Mouse (Mus musculus) bone marrow, adult 2 months (tissue): ENCODE data around the gene Amigo1.

Experiments
- CTCF ChIP-seq: fragments of 200-500 bp; IDR thresholded peaks from 2 replicates; pipeline ENCODE4 v1.5.1; 2011; ENCODE audit warnings: low read length, control low read depth; ENCODE audit not compliant: control insufficient read depth, insufficient read depth
- POLR2A ChIP-seq: fragments of 200-500 bp; IDR thresholded peaks from 2 replicates; pipeline ENCODE4 v1.6.1; 2011; ENCODE audit warnings: low read depth, mild to moderate bottlenecking, control low read depth, low read length, borderline replicate concordance; ENCODE audit not compliant: control insufficient read depth

- TF ChIP-seq POLR2A (no peak), CTCF (no peak)
These were observed 23.4 kb downstream of the Amigo1 start for GRCm38 (mm10) chr3:108209536-108209935.
